Mouse (Mus musculus) heart, adult 2 months (tissue): ENCODE measurements around the gene Sorbs2.

ENCODE experiments used
- CTCF ChIP-seq: fragments of 200-600 bp; IDR thresholded peaks from 2 replicates; pipeline ENCODE4 v1.8.1; 2022; ENCODE audit warnings: antibody characterized with exemption, mild to moderate bottlenecking, moderate library complexity
- POLR2A ChIP-seq: fragments of 200-500 bp; IDR thresholded peaks from 2 replicates; pipeline ENCODE4 v1.6.1; 2011; ENCODE audit warnings: mild to moderate bottlenecking, low read depth, low read length, control low read depth; ENCODE audit not compliant: insufficient read depth

DNA sequence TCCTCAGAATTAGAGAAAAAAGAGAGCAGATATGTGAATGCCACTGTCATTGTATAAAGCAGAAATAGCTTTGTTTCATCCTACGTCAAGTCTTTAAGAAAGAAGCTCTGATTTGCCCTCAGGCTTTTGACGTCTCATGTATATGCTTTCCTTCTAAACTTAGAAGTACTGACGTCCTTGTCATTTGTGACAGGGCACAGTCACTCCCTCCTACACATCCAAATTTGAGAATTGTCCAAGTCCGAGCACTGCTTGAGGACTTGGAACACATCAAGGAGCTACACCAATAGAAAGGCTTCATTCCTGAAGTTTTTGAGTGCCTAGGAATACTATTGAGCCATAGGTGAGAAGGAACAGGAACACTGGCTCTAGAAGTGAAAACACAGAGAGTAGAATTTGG lies 165.6 kb downstream of the Sorbs2 start:
- TF ChIP-seq POLR2A = no peak
- no peak for TF ChIP-seq CTCF
